Mouse (Mus musculus) embryonic fibroblast, embryonic 13.5 days (primary cell): ENCODE measurements around the gene Mroh2a.

Experiments used
- CTCF ChIP-seq: IDR thresholded peaks from 2 replicates; pipeline ENCODE4 v1.5.1; 2011; ENCODE audit warnings: mild to moderate bottlenecking, control low read depth, low read length, moderate library complexity, borderline replicate concordance; ENCODE audit not compliant: insufficient read depth
- POLR2A ChIP-seq: IDR thresholded peaks from 2 replicates; pipeline ENCODE4 v1.6.1; 2011; ENCODE audit warnings: low read depth, mild to moderate bottlenecking, control low read depth, low read length, moderate library complexity

DNA sequence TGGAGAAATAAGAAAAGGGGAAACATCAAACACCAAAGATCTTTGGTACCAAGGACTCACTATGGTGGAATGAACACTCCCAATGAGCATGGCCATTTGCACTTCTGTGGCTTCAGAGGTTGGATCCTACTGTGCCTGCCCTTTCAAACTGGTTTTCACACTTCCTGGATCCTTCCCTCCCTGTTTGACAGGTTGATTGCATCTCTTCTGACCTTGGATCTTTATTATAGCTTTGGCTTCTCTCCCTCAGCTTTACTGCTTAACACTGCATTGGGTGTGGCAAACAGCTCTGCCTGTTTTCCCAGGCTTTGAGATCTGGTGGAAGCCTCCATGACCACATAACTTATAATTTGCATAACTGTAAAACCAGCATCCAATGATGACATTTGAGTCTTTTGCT lies 6.5 kb upstream of the Mroh2a start:
- no peak for TF ChIP-seq POLR2A
- no peak for TF ChIP-seq CTCF
